Mouse (Mus musculus) urinary bladder, adult 18-20 months (tissue): Measurements from ENCODE around the gene Vdac2.

Source experiments
- DNase-seq, 2 experiments: peaks; one replicate each; pipeline ENCODE4 v3.0.0; 2022; ENCODE audit warnings: low spot score in 2 of 2, mixed read lengths in 2 of 2

Vdac2 gene

GRCm38 (mm10) chr14:21824938-21825337 lies at the start of gene Vdac2:
Gene Vdac2 (plus strand): TSS chr14:21825238.
- DNase-seq, result no peak

- DNase-seq, result no peak
These were observed 48.8 kb upstream of the Vdac2 start for GRCm38 (mm10) chr14:21776201-21776600.

DNA sequence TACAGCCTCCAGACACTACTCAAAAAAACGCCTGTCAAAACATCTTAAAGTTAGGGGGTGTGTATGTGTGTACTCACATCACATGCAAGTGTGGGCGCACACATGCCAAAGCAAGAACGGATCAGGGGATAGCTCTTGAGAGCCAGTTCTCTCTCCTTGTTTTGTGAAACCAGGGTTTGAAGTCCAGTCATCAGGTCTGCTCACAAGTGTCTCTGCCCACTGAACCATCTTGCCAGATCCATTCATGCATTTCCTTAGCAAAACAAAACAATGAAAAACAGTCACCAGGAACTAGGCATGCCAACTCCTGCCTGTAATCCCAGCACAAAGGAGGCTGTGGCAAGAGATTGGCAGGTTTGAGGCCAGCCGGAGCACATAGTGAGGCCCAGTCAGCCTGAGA lies 38.5 kb upstream of the Vdac2 start:
- no peak for DNase-seq

DNA sequence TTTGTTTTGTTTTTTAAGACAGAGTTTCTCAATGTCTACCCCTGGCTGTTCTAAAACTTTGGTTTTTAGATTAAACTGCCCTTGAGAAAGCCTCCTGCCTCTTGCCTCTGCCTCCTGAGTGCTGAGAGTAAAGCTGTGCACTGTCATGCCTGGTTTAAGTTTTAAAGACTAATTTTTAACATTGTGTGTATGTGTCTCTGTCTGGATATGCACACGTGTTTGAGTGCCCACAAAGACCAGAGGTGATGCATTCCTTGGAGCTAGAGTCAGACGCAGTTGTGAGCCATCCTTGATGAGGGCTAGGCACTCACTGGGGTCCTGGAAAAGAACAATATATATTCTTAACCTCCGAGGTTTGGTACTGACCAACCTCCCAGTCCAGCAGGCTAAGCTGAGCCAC lies 37.7 kb upstream of the Vdac2 start:
- DNase-seq, result no peak

GRCm38 (mm10) chr14:21788121-21788520 lies 36.9 kb upstream of the Vdac2 start:
- DNase-seq, result no peak

GRCm38 (mm10) chr14:21790585-21791251 lies 34.3 kb upstream of the Vdac2 start:
- no peak for DNase-seq

DNA sequence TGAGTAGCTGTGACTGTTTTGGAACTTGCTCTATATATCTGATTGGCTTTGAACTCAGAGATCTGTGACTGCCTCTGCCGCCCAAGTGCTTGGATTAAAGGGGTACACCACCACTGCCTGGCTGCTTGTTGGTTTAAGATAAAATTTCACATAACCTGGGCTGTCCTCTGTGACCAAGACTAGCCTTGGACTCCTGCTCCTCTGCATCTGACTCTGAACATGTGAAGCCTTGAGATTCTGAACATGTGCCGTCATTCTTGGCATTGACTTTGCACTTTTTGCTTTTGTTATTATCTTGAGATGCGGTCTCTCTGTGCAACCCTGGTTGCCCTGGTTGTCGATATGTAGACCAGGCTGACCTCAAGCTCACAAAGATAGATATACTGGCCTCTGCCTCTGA lies 33.3 kb upstream of the Vdac2 start:
- no peak for DNase-seq

- no peak for DNase-seq
These were observed 32.8 kb upstream of the Vdac2 start for GRCm38 (mm10) chr14:21792250-21792649.

DNA sequence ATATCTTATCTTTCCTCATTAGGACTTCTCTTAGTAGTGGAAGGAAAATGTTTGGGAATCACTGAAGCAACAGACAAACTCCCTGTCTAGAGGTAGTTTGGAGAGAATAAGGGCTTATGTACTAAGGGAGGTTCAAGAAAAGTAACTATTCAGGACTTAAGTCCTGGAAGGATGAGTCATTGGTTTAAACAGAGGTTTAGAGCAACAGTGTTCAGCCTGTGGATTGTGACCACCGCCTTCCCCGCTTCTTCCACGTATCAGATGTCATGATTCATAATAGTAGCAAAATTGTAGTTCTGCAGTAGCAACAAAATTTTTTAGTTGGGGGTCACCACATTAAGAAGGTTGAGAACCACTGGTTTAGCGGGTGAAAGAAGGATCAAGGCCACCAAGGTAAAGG lies 24.4 kb upstream of the Vdac2 start:
- no peak for DNase-seq

DNA sequence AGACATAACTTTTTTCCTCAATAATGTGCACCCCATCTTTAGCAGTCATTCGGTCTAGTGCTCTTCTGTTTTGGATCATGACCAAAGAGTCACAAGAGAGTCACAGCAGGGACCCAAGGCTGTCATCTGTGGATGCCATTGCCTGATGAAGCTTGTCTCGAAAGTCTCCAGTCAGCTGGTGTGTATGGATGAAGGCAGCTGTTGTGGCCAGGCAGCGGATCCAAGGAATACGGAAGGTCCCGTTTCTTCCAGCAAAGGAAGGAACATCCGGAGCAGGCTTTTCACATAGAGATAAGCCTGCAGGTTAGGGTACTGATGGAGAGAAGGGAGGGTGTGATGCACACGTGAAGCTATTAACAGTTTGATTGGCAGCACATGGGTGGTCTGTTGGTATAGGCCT lies 23.4 kb upstream of the Vdac2 start:
- DNase-seq, result no peak

DNA sequence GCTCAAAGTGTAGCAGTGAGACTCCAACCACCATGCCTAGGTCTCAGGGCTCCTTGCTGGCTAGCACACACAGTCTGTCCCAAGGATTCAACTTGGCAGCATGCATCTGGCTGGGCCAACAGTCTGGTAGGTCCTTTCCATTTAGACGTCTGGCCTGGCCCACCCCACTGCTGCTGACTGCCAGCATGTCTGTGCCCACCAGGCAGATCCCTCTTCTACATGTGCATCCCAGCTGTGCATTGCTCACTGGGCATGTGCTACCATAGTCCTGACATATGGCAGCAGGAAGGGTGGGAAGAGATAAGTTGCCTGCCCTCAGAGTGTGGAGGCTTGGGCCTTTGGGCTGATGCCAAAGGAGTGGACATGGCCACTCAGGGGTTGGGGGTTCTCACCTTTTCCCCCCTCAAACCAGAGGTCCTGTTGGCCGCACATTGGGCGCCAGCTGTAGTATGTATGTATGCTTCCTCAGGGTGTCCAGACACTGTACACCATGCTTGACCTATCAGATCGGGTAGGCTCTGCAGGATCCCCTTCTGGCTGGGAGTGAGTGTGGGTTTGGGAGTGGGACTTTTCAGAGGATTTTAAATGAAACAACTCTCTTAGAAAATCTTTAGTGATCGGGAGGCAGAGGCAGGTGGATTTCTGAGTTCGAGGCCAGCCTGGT lies 22.4 kb upstream of the Vdac2 start:
- DNase-seq, result no peak

- no peak for DNase-seq
These were observed 18.8 kb upstream of the Vdac2 start for GRCm38 (mm10) chr14:21806203-21806602.

DNA sequence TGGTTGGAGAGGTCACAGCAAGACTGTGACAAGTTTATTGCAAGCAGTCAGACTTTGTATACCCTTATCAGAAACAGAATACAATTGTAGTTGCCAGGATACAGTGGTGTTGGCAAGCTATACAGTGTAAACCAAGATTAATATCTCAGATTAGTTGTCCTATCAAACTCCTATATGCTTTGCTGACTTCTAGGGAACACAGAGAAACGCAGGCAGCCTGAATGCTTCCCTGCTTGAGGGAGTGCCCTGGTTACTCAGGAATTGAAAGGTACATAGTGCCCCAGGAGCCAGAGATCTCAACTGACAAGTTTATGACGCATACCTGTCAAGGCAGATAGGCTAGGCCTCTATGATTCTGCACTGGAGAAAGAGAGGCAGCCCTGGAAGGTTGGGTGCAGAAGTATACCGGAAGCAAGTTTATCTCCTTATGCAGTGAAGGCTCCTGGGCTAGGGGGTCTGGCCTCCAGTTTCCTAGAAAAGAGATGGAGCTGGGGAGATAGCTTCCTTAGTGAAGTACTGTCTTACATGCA lies 18.3 kb upstream of the Vdac2 start:
- peak in 1 of 2 experiments; percentile 40 for DNase-seq

GRCm38 (mm10) chr14:21808208-21808922 lies 16.7 kb upstream of the Vdac2 start:
- DNase-seq, result peak in 1 of 2 experiments; percentile 19

DNA sequence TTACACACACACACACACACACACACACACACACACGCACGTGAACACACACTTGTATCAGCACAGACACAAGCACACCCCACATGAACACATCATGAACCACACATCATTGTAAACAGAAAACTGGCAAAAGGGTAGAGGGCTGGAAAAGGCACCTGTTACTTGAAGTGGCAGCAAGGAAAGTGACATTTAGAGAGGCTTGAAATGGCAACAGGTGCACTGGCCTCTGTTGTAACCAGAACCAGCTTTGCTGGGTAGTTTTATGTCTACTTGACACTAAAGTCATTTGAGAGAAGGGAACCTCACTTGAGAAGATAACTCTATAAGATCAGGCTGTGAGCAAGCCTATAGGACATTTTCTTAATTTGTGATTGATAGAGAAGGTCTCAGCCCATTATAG lies 15.6 kb upstream of the Vdac2 start:
- no peak for DNase-seq

DNA sequence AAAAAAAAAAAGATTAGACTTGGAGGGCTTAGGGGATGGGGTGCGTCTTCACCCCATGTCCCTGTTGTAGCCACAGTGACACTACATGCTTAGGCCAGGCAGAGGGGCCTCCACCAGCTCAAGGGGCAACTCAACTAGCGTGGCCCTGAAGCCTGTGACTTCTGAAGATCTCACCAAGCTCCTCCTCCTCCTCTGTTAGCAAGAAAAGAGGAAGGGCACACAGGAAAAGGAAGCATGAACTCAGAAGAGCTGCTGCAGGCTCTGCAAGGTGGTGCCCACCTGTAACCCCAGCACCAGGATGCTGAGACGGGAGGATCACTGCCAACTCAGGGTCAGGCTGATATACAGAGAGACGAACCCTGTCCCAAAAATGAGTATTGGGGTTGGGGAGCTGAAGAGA lies 13.7 kb upstream of the Vdac2 start:
- no peak for DNase-seq

DNA sequence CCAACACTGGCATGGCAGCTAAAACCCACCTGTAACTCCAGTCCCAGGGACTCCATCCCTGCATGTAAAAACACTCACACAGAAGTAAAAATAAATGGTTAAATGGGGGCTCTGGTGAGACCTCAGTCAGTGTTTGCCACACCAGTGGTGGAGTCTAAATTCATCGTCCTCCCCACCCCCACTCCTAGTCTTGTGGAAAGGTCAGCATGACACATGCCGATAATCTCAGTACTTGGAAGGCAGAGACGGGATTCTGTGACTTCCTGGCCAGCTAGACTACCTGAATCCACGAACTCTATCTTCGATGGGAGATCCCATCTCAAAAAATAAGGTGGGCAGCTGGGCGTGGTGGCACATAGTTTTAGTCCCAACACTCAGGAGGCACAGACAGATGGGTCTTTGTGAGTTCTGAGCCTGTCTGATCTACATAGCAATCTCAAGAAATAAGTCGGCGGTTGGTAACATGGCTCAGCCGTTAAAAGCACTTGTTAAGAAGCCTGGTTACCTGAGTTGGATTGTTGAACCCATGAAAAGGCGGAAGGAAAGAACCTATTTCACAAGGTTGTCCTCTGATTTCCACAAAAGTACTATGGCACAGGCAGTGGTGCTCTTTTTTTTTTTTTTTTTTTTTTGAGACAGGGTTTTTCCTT lies 13.2 kb upstream of the Vdac2 start:
- DNase-seq, result no peak

DNA sequence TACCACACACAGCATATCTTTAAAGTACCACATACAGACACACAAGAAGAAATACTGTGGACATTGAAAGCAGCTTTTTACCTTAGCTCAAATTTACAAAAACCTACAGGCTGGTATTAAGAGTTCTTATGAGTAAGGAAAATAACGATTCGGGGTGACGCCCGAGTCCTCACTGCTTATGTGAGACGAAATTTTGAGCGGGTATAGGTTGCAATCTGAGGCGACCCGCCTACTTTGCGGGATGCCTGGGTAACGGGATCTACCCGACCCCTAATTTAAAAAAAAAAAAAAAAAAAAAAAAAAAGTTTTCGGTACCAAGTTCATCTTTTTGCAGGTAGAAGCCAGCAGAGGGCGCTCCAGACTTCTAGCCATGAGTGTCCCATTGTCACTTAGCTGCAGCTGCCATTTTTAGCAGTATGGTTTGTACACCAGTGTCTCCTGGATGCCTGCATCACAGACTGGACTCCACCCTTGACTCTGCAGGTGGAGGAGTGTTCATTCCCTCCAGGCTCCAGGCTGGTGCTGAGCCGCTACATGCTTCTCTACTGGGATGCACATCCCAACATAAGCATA lies 12.4 kb upstream of the Vdac2 start:
- DNase-seq, result peak in 1 of 2 experiments; percentile 24

- no peak for DNase-seq
These were observed 11.8 kb upstream of the Vdac2 start for GRCm38 (mm10) chr14:21813216-21813615.

GRCm38 (mm10) chr14:21813847-21814246 lies 11.2 kb upstream of the Vdac2 start:
- DNase-seq, result no peak

DNA sequence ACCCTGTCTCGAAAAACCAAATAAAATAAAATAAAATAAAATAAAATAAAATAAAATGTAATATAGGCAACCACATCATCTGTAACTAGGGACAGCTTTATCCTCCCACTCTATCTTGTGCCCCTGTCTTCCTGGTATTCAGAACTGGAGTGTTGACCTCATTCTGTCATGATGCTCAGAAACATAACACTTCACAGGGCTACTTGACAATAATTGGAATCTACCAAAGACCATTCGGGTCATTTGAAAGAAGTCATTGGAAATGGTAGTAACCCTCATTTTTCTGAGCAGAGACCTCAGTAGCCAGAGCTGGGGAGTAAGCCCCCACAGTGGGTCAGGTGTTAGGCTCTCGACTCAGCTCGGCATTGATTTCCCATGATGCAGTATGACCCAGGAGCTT lies 10.4 kb upstream of the Vdac2 start:
- DNase-seq, result no peak

- no peak for DNase-seq
These were observed 8.8 kb upstream of the Vdac2 start for GRCm38 (mm10) chr14:21816255-21816654.
